Comparison of ENCODE assay signal across 14 mouse cellular contexts in the genomic region with DNA sequence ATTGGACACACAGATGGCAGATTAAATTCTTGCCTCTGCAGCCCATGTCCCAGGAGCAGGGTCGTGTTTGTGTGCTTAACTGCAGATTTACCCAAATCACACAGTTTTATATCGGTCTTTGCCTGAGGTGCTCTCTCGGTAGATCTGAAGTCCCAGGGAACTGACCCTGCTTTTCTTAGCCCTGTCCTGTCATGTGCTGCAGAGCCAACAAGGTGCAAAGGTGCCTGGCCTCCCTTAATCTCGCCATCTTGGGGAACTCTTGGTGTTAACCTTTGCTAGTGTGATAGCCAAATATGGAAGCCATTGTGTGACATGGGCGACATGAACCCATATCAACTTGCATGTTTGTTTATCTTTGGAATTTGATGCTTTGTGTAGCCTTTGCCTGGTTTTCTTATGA.
DNase-seq lines count a peak whose midpoint lies in the region; ATAC-seq and TF ChIP-seq lines count a peak whose summit lies in the region.
"Had no signal": no experiment of that assay in that cellular context is flagged by ENCODE, and none has a peak within 500 bp of the region (broad histone marks: within the 10 kb centered on the region; RNA-seq: fewer than 3 reads in every experiment).

No protein-coding gene starts in this region.

- peaks cover 13% of the 10 kb centered on the region for H3K4me1 ChIP-seq in heart, embryonic 15.5 days (replicated peaks)
- no peaks in the 10 kb centered on the region; the same call in 1 of the 2 replicates for H3K4me1 ChIP-seq in heart, adult 2 months (ENCODE audit: control insufficient read depth, insufficient read depth, low read length)
- peaks cover 12% of the 10 kb centered on the region for H3K4me1 ChIP-seq in lung, embryonic 14.5 days (ENCODE audit: insufficient read depth)
- peaks cover 13% of the 10 kb centered on the region; the same call in 1 of the 2 replicates for H3K4me1 ChIP-seq in embryonic facial prominence, embryonic 12.5 days
- peaks cover 5% of the 10 kb centered on the region; the same call in 1 of the 2 replicates for H3K4me1 ChIP-seq in limb, embryonic 15.5 days
- H3K4me1 ChIP-seq: liver, embryonic 15.5 days had no signal

- no peak overlapping the region for H3K4me2 ChIP-seq in heart, embryonic 15.5 days
- H3K4me2 ChIP-seq in lung, embryonic 14.5 days: no peak overlapping the region
- H3K4me2 ChIP-seq in embryonic facial prominence, embryonic 12.5 days (replicated peaks): no peak overlapping the region
- no peak overlapping the region for H3K4me2 ChIP-seq in limb, embryonic 15.5 days
- H3K4me2 ChIP-seq: liver, embryonic 15.5 days; midbrain, embryonic 15.5 days had no signal

- TF ChIP-seq POLR2A in heart, adult 2 months (IDR thresholded peaks at IDR 0.05; ENCODE audit: insufficient read depth, low read depth, low read length): no peak

- H3K79me2 ChIP-seq in heart, adult 2 months (replicated peaks; ENCODE audit: control insufficient read depth, insufficient read depth, low read length): no peaks in the 10 kb centered on the region

- TF ChIP-seq EP300 in heart, adult 2 months (IDR thresholded peaks at IDR 0.05; ENCODE audit: insufficient read depth, low read depth, low read length): no peak

- peak overlapping the region; percentile 26; the same call in 1 of the 2 replicates for H3K27ac ChIP-seq in heart, embryonic 15.5 days
- H3K27ac ChIP-seq in heart, adult 2 months: no peak overlapping the region
- H3K27ac ChIP-seq in lung, embryonic 14.5 days (ENCODE audit: low read depth): peak overlapping the region; percentile 14
- H3K27ac ChIP-seq in embryonic facial prominence, embryonic 12.5 days: peak overlapping the region; percentile 73
- H3K27ac ChIP-seq in limb, embryonic 15.5 days: 0 out of 2 replicates have a peak overlapping the region, but pooled peaks have one; percentile 64
- H3K27ac ChIP-seq: liver, embryonic 15.5 days had no signal

- no peak overlapping the region for H3K9ac ChIP-seq in heart, embryonic 15.5 days
- no peak overlapping the region for H3K9ac ChIP-seq in heart, adult 2 months (ENCODE audit: low read depth, low read length)
- H3K9ac ChIP-seq in lung, embryonic 14.5 days: no peak overlapping the region
- no peak overlapping the region for H3K9ac ChIP-seq in embryonic facial prominence, embryonic 12.5 days
- H3K9ac ChIP-seq in limb, embryonic 15.5 days: no peak overlapping the region
- H3K9ac ChIP-seq: liver, embryonic 15.5 days; midbrain, embryonic 15.5 days had no signal

- TF ChIP-seq CTCF in heart, adult 2 months (IDR thresholded peaks at IDR 0.05): no peak
- no peak for TF ChIP-seq CTCF in lung, embryonic 14.5 days (IDR thresholded peaks at IDR 0.05; ENCODE audit: low read depth)

- intact Hi-C loops in heart, adult 2 months (cut with DNase I): no loop called here
- intact Hi-C loops in gastrocnemius, postnatal 14 days (cut with DNase I; ENCODE audit: low total_unique reads): no loop called here

- no peak for ATAC-seq in heart, embryonic 15.5 days (replicated peaks; ENCODE audit: insufficient number of reproducible peaks, insufficient read depth, low FRiP score, low read depth)
- ATAC-seq in lung, embryonic 14.5 days (ENCODE audit: insufficient read depth): no peak
- ATAC-seq in embryonic facial prominence, embryonic 12.5 days (ENCODE audit: insufficient number of reproducible peaks, insufficient read depth, low FRiP score, low TSS enrichment): no peak
- no peak for ATAC-seq in limb, embryonic 15.5 days (ENCODE audit: insufficient number of reproducible peaks, low FRiP score, low TSS enrichment, low read depth)
- ATAC-seq: CD4-positive, CD25-positive, alpha-beta regulatory T cell, adult 4 months; midbrain, embryonic 15.5 days had no signal

- H3K9me3 ChIP-seq in heart, embryonic 15.5 days (replicated peaks): no peaks in the 10 kb centered on the region
- no peaks in the 10 kb centered on the region for H3K9me3 ChIP-seq in lung, embryonic 14.5 days (ENCODE audit: low read depth, low read length)
- no peaks in the 10 kb centered on the region for H3K9me3 ChIP-seq in embryonic facial prominence, embryonic 12.5 days
- no peaks in the 10 kb centered on the region for H3K9me3 ChIP-seq in limb, embryonic 15.5 days
- H3K9me3 ChIP-seq: liver, embryonic 15.5 days; midbrain, embryonic 15.5 days had no signal

- H3K4me3 ChIP-seq in heart, embryonic 15.5 days: no peak overlapping the region
- no peak overlapping the region for H3K4me3 ChIP-seq in heart, adult 2 months
- H3K4me3 ChIP-seq in lung, embryonic 14.5 days (ENCODE audit: low read depth, low read length): no peak overlapping the region
- no peak overlapping the region for H3K4me3 ChIP-seq in embryonic facial prominence, embryonic 12.5 days
- H3K4me3 ChIP-seq in limb, embryonic 15.5 days: no peak overlapping the region
- H3K4me3 ChIP-seq: liver, embryonic 15.5 days; midbrain, embryonic 15.5 days had no signal

- no peaks in the 10 kb centered on the region for H3K27me3 ChIP-seq in heart, embryonic 15.5 days
- no peaks in the 10 kb centered on the region for H3K27me3 ChIP-seq in heart, adult 2 months (ENCODE audit: control insufficient read depth, insufficient read depth, low read length)
- no peaks in the 10 kb centered on the region for H3K27me3 ChIP-seq in lung, embryonic 14.5 days (ENCODE audit: insufficient read depth, low read length)
- H3K27me3 ChIP-seq in embryonic facial prominence, embryonic 12.5 days: no peaks in the 10 kb centered on the region
- no peaks in the 10 kb centered on the region for H3K27me3 ChIP-seq in limb, embryonic 15.5 days
- H3K27me3 ChIP-seq: liver, embryonic 15.5 days; midbrain, embryonic 15.5 days had no signal

- 44% methylated on average over 5 of the region's 5 CpGs for WGBS in heart, embryonic 15.5 days
- WGBS in heart, adult 2 months: 49% methylated on average over 5 of the region's 5 CpGs
- WGBS in lung, embryonic 14.5 days: 23% methylated on average over 5 of the region's 5 CpGs
- WGBS in embryonic facial prominence, embryonic 12.5 days: 31% methylated on average over 5 of the region's 5 CpGs
- 61% methylated on average over 5 of the region's 5 CpGs for WGBS in limb, embryonic 15.5 days

- H3K36me3 ChIP-seq in heart, embryonic 15.5 days: no peaks in the 10 kb centered on the region
- H3K36me3 ChIP-seq in heart, adult 2 months (ENCODE audit: control insufficient read depth, insufficient read depth, low read length): no peaks in the 10 kb centered on the region
- H3K36me3 ChIP-seq in lung, embryonic 14.5 days (ENCODE audit: insufficient read depth): no peaks in the 10 kb centered on the region
- H3K36me3 ChIP-seq in embryonic facial prominence, embryonic 12.5 days: no peaks in the 10 kb centered on the region
- H3K36me3 ChIP-seq in limb, embryonic 15.5 days: no peaks in the 10 kb centered on the region
- H3K36me3 ChIP-seq: liver, embryonic 15.5 days; midbrain, embryonic 15.5 days had no signal

- no peak for DNase-seq in heart, adult 2 months
- DNase-seq in lung, embryonic 14.5 days: peak; percentile 30
- no peak for DNase-seq in lung, postnatal 4 days
- DNase-seq in gastrocnemius, postnatal 14 days: no peak
- DNase-seq: adrenal gland, adult 2 months; cerebellum, adult 11-12 months; right cerebral cortex, postnatal 25 days; thymus, adult 18-20 months had no signal
